Mouse (Mus musculus): ENCODE results near the gene Ola1. TPM values are rescaled to one million over a fixed set of nuclear protein-coding genes. Genes with fewer than 3 reads are reported as not detected.

Ola1 gene
- polyA plus RNA-seq, 1 experiment from 2014 or later: 65.5 TPM

GRCm38 (mm10) chr2:73127686-73128085 lies 91.0 kb downstream of the Ola1 start:
- Histone ChIP-seq H3K4me2 (ENCODE audit: low read depth, low read length) (no peak overlapping the region), H3K9me3 (replicated peaks; ENCODE audit: control insufficient read depth, low read length) (no peaks in the 10 kb centered on the region)

GRCm38 (mm10) chr2:73118781-73119180 lies 99.9 kb downstream of the Ola1 start:
- Histone ChIP-seq H3K9me3 (replicated peaks; ENCODE audit: control insufficient read depth, low read length) (no peaks in the 10 kb centered on the region), H3K4me2 (ENCODE audit: low read depth, low read length) (no peak overlapping the region), H3K4me3 (ENCODE audit: low read length) (no peak overlapping the region), H3K36me3 (ENCODE audit: control insufficient read depth, insufficient read depth) (no peaks in the 10 kb centered on the region), H3K27ac (ENCODE audit: low read length) (no peak overlapping the region), H3K9ac (ENCODE audit: low read length) (no peak overlapping the region), H3K4me1 (ENCODE audit: control insufficient read depth, insufficient read depth, low read length) (no peaks in the 10 kb centered on the region), H3K27me3 (ENCODE audit: control insufficient read depth, insufficient read depth, low read length) (no peaks in the 10 kb centered on the region)
- WGBS: 81% methylated on average over 2 of the region's 2 CpGs
- ATAC-seq (replicated peaks; ENCODE audit: extremely low read depth, insufficient read depth, low FRiP score): no peak

More at GRCm38 (mm10) chr2:73127686-73128085, 91.0 kb downstream of the Ola1 start:
- 75% methylated on average over 1 of the region's 1 CpGs for WGBS
- H3K9ac ChIP-seq (ENCODE audit: low read length): no peak overlapping the region
- H3K4me1 ChIP-seq (ENCODE audit: control insufficient read depth, insufficient read depth, low read length): no peaks in the 10 kb centered on the region
- no peaks in the 10 kb centered on the region for H3K27me3 ChIP-seq (ENCODE audit: control insufficient read depth, insufficient read depth, low read length)
- no peaks in the 10 kb centered on the region for H3K36me3 ChIP-seq (ENCODE audit: control insufficient read depth, insufficient read depth)
- no peak overlapping the region for H3K27ac ChIP-seq (ENCODE audit: low read length)
- no peak for ATAC-seq (replicated peaks; ENCODE audit: extremely low read depth, insufficient read depth, low FRiP score)
- H3K4me3 ChIP-seq (ENCODE audit: low read length): no peak overlapping the region

- Histone ChIP-seq H3K27ac (ENCODE audit: low read length) (no peak overlapping the region), H3K4me2 (ENCODE audit: low read depth, low read length) (no peak overlapping the region), H3K4me3 (ENCODE audit: low read length) (no peak overlapping the region), H3K9ac (ENCODE audit: low read length) (no peak overlapping the region), H3K27me3 (ENCODE audit: control insufficient read depth, insufficient read depth, low read length) (no peaks in the 10 kb centered on the region), H3K36me3 (ENCODE audit: control insufficient read depth, insufficient read depth) (no peaks in the 10 kb centered on the region), H3K9me3 (replicated peaks; ENCODE audit: control insufficient read depth, low read length) (no peaks in the 10 kb centered on the region), H3K4me1 (ENCODE audit: control insufficient read depth, insufficient read depth, low read length) (no peaks in the 10 kb centered on the region)
- WGBS: 61% methylated on average over 5 of the region's 5 CpGs
- no peak for ATAC-seq (replicated peaks; ENCODE audit: extremely low read depth, insufficient read depth, low FRiP score)
Observed at GRCm38 (mm10) chr2:73107089-73107488, 111.6 kb downstream of the Ola1 start.

- H3K4me2 ChIP-seq (ENCODE audit: low read depth, low read length): no peak overlapping the region
- no peaks in the 10 kb centered on the region for H3K27me3 ChIP-seq (ENCODE audit: control insufficient read depth, insufficient read depth, low read length)
- 71% methylated on average over 3 of the region's 3 CpGs for WGBS
- no peak overlapping the region for H3K4me3 ChIP-seq (ENCODE audit: low read length)
- H3K9ac ChIP-seq (ENCODE audit: low read length): no peak overlapping the region
- H3K4me1 ChIP-seq (ENCODE audit: control insufficient read depth, insufficient read depth, low read length): no peaks in the 10 kb centered on the region
- H3K36me3 ChIP-seq (ENCODE audit: control insufficient read depth, insufficient read depth): no peaks in the 10 kb centered on the region
- no peak for ATAC-seq (replicated peaks; ENCODE audit: extremely low read depth, insufficient read depth, low FRiP score)
- H3K27ac ChIP-seq (ENCODE audit: low read length): no peak overlapping the region
- H3K9me3 ChIP-seq (replicated peaks; ENCODE audit: control insufficient read depth, low read length): no peaks in the 10 kb centered on the region
Observed at GRCm38 (mm10) chr2:73096491-73096890, 122.2 kb downstream of the Ola1 start.

- H3K36me3 ChIP-seq (ENCODE audit: control insufficient read depth, insufficient read depth): no peaks in the 10 kb centered on the region
- WGBS: 70% methylated on average over 2 of the region's 2 CpGs
Observed at GRCm38 (mm10) chr2:73095300-73095699, 123.4 kb downstream of the Ola1 start.

GRCm38 (mm10) chr2:73093032-73093431 lies 125.7 kb downstream of the Ola1 start:
- Histone ChIP-seq H3K9ac (ENCODE audit: low read length) (no peak overlapping the region), H3K27ac (ENCODE audit: low read length) (no peak overlapping the region), H3K4me2 (ENCODE audit: low read depth, low read length) (no peak overlapping the region), H3K9me3 (replicated peaks; ENCODE audit: control insufficient read depth, low read length) (no peaks in the 10 kb centered on the region), H3K27me3 (ENCODE audit: control insufficient read depth, insufficient read depth, low read length) (no peaks in the 10 kb centered on the region), H3K36me3 (ENCODE audit: control insufficient read depth, insufficient read depth) (no peaks in the 10 kb centered on the region), H3K4me3 (ENCODE audit: low read length) (no peak overlapping the region), H3K4me1 (ENCODE audit: control insufficient read depth, insufficient read depth, low read length) (no peaks in the 10 kb centered on the region)
- 75% methylated on average over 6 of the region's 6 CpGs for WGBS
- no peak for ATAC-seq (replicated peaks; ENCODE audit: extremely low read depth, insufficient read depth, low FRiP score)

More at GRCm38 (mm10) chr2:73095300-73095699, 123.4 kb downstream of the Ola1 start:
- Histone ChIP-seq H3K27me3 (ENCODE audit: control insufficient read depth, insufficient read depth, low read length) (no peaks in the 10 kb centered on the region), H3K4me2 (ENCODE audit: low read depth, low read length) (no peak overlapping the region), H3K9me3 (replicated peaks; ENCODE audit: control insufficient read depth, low read length) (no peaks in the 10 kb centered on the region), H3K9ac (ENCODE audit: low read length) (no peak overlapping the region), H3K27ac (ENCODE audit: low read length) (no peak overlapping the region), H3K4me3 (ENCODE audit: low read length) (no peak overlapping the region), H3K4me1 (ENCODE audit: control insufficient read depth, insufficient read depth, low read length) (no peaks in the 10 kb centered on the region)
- no peak for ATAC-seq (replicated peaks; ENCODE audit: extremely low read depth, insufficient read depth, low FRiP score)

GRCm38 (mm10) chr2:73091302-73091701 lies 127.4 kb downstream of the Ola1 start:
- H3K9me3 ChIP-seq (replicated peaks; ENCODE audit: control insufficient read depth, low read length): no peaks in the 10 kb centered on the region
- no peaks in the 10 kb centered on the region for H3K27me3 ChIP-seq (ENCODE audit: control insufficient read depth, insufficient read depth, low read length)
- H3K27ac ChIP-seq (ENCODE audit: low read length): no peak overlapping the region
- H3K36me3 ChIP-seq (ENCODE audit: control insufficient read depth, insufficient read depth): no peaks in the 10 kb centered on the region
- no peak overlapping the region for H3K4me3 ChIP-seq (ENCODE audit: low read length)
- H3K9ac ChIP-seq (ENCODE audit: low read length): no peak overlapping the region
- no peaks in the 10 kb centered on the region; the same call in 1 of the 2 replicates for H3K4me1 ChIP-seq (ENCODE audit: control insufficient read depth, insufficient read depth, low read length)
- no peak for ATAC-seq (replicated peaks; ENCODE audit: extremely low read depth, insufficient read depth, low FRiP score)
- WGBS: 83% methylated on average over 8 of the region's 8 CpGs
- no peak overlapping the region for H3K4me2 ChIP-seq (ENCODE audit: low read depth, low read length)

- H3K4me1 ChIP-seq (ENCODE audit: control insufficient read depth, insufficient read depth, low read length): peaks cover 10% of the 10 kb centered on the region
- H3K9me3 ChIP-seq (replicated peaks; ENCODE audit: control insufficient read depth, low read length): no peaks in the 10 kb centered on the region
- no peak for ATAC-seq (replicated peaks; ENCODE audit: extremely low read depth, insufficient read depth, low FRiP score)
- H3K27me3 ChIP-seq (ENCODE audit: control insufficient read depth, insufficient read depth, low read length): no peaks in the 10 kb centered on the region
- WGBS: 65% methylated on average over 3 of the region's 3 CpGs
- H3K9ac ChIP-seq (ENCODE audit: low read length): no peak overlapping the region
- no peak overlapping the region for H3K4me3 ChIP-seq (ENCODE audit: low read length)
- no peaks in the 10 kb centered on the region for H3K36me3 ChIP-seq (ENCODE audit: control insufficient read depth, insufficient read depth)
- no peak overlapping the region for H3K27ac ChIP-seq (ENCODE audit: low read length)
- no peak overlapping the region for H3K4me2 ChIP-seq (ENCODE audit: low read depth, low read length)
Observed at GRCm38 (mm10) chr2:73087641-73088040, 131.1 kb downstream of the Ola1 start.

- H3K4me3 ChIP-seq (ENCODE audit: low read length): no peak overlapping the region
- WGBS: 8% methylated on average over 8 of the region's 8 CpGs
- H3K9me3 ChIP-seq (replicated peaks; ENCODE audit: control insufficient read depth, low read length): no peaks in the 10 kb centered on the region
- peak; percentile 81 for ATAC-seq (replicated peaks; ENCODE audit: extremely low read depth, insufficient read depth, low FRiP score)
- H3K36me3 ChIP-seq (ENCODE audit: control insufficient read depth, insufficient read depth): no peaks in the 10 kb centered on the region
- H3K27me3 ChIP-seq (ENCODE audit: control insufficient read depth, insufficient read depth, low read length): no peaks in the 10 kb centered on the region
- peaks cover 10% of the 10 kb centered on the region for H3K4me1 ChIP-seq (ENCODE audit: control insufficient read depth, insufficient read depth, low read length)
- peak overlapping the region; percentile 26; the same call in 1 of the 2 replicates for H3K9ac ChIP-seq (ENCODE audit: low read length)
- peak overlapping the region; percentile 23; the same call in 1 of the 2 replicates for H3K27ac ChIP-seq (ENCODE audit: low read length)
- H3K4me2 ChIP-seq (ENCODE audit: low read depth, low read length): peak overlapping the region; percentile 36; the same call in 1 of the 2 replicates
Observed at GRCm38 (mm10) chr2:73085669-73086304, 132.9 kb downstream of the Ola1 start.

Data from heart, embryonic 16.5 days (tissue).